Mouse (Mus musculus) spleen, adult 2 months (tissue): ENCODE results near the gene Katnb1.

ENCODE experiments used
- CTCF ChIP-seq: fragments of 200-500 bp; IDR thresholded peaks from 2 replicates; pipeline ENCODE4 v1.5.1; 2011; ENCODE audit warnings: mild to moderate bottlenecking, inconsistent platforms; ENCODE audit not compliant: insufficient read depth, insufficient read length, insufficient replicate concordance; ENCODE audit errors: extremely low read depth
- POLR2A ChIP-seq: fragments of 200-500 bp; IDR thresholded peaks from 2 replicates; pipeline ENCODE4 v1.6.1; 2011; ENCODE audit warnings: low read depth, low read length, inconsistent platforms

- TF ChIP-seq POLR2A (no peak), CTCF (no peak)
Measured at GRCm38 (mm10) chr8:95131983-95132382, 51.0 kb downstream of the Katnb1 start.
